Mouse (Mus musculus): ENCODE data around the gene Hdhd3. TPM values are rescaled to one million over a fixed set of nuclear protein-coding genes. Genes with fewer than 3 reads are reported as not detected.

Hdhd3 gene
- polyA plus RNA-seq, 1 experiment from 2014 or later = 19.1 TPM

- Histone ChIP-seq H3K36me3 (ENCODE audit: control insufficient read depth, insufficient read depth, low read length) (no peaks in the 10 kb centered on the region), H3K4me2 (ENCODE audit: low read depth, low read length) (no peak overlapping the region), H3K27me3 (ENCODE audit: control insufficient read depth, insufficient read depth, low read depth, low read length) (peaks cover 2% of the 10 kb centered on the region; the same call in 1 of the 2 replicates), H3K4me1 (replicated peaks; ENCODE audit: control insufficient read depth, insufficient read depth, low read length) (peaks cover 19% of the 10 kb centered on the region), H3K27ac (ENCODE audit: low read length) (peak overlapping the region; percentile 36), H3K4me3 (ENCODE audit: low read length) (no peak overlapping the region), H3K9me3 (ENCODE audit: control insufficient read depth, low read length) (no peaks in the 10 kb centered on the region), H3K9ac (ENCODE audit: low read length) (no peak overlapping the region)
- WGBS = 56% methylated on average over 2 of the region's 2 CpGs
- no peak for ATAC-seq (ENCODE audit: low read depth)
These were observed 28.1 kb downstream of the Hdhd3 start for GRCm38 (mm10) chr4:62475131-62475530.

GRCm38 (mm10) chr4:62472071-62472470 lies 31.2 kb downstream of the Hdhd3 start:
- H3K27ac ChIP-seq (ENCODE audit: low read length) = no peak overlapping the region
- H3K4me3 ChIP-seq (ENCODE audit: low read length) = no peak overlapping the region
- no peaks in the 10 kb centered on the region for H3K9me3 ChIP-seq (ENCODE audit: control insufficient read depth, low read length)
- 98% methylated on average over 2 of the region's 2 CpGs for WGBS
- no peaks in the 10 kb centered on the region for H3K27me3 ChIP-seq (ENCODE audit: control insufficient read depth, insufficient read depth, low read depth, low read length)
- no peak overlapping the region for H3K4me2 ChIP-seq (ENCODE audit: low read depth, low read length)
- 0 out of 2 replicates have a peak, but pooled peaks cover 9% of the 10 kb centered on the region for H3K4me1 ChIP-seq (replicated peaks; ENCODE audit: control insufficient read depth, insufficient read depth, low read length)
- peaks cover 5% of the 10 kb centered on the region for H3K36me3 ChIP-seq (ENCODE audit: control insufficient read depth, insufficient read depth, low read length)
- H3K9ac ChIP-seq (ENCODE audit: low read length) = no peak overlapping the region
- ATAC-seq (ENCODE audit: low read depth) = no peak

GRCm38 (mm10) chr4:62470598-62471051 lies 32.6 kb downstream of the Hdhd3 start, which contains the start of gene Wdr31:
Wdr31 (minus strand) TSS chr4:62470896.
- Histone ChIP-seq H3K9ac (ENCODE audit: low read length) (peak within 1 kb of the TSS; percentile 74), H3K27ac (ENCODE audit: low read length) (no peak within 1 kb of the TSS), H3K4me2 (ENCODE audit: low read depth, low read length) (peak within 1 kb of the TSS; percentile 80), H3K4me1 (replicated peaks; ENCODE audit: control insufficient read depth, insufficient read depth, low read length) (0 out of 2 replicates have a peak, but pooled peaks cover 4% of the 10 kb centered on the region), H3K9me3 (ENCODE audit: control insufficient read depth, low read length) (no peaks in the 10 kb centered on the region), H3K36me3 (ENCODE audit: control insufficient read depth, insufficient read depth, low read length) (peaks cover 5% of the 10 kb centered on the region), H3K27me3 (ENCODE audit: control insufficient read depth, insufficient read depth, low read depth, low read length) (no peaks in the 10 kb centered on the region), H3K4me3 (ENCODE audit: low read length) (peak within 1 kb of the TSS; percentile 77)
- under 1% methylated on average over 30 of the region's 30 CpGs for WGBS
- ATAC-seq (ENCODE audit: low read depth) = peak; percentile 92

DNA sequence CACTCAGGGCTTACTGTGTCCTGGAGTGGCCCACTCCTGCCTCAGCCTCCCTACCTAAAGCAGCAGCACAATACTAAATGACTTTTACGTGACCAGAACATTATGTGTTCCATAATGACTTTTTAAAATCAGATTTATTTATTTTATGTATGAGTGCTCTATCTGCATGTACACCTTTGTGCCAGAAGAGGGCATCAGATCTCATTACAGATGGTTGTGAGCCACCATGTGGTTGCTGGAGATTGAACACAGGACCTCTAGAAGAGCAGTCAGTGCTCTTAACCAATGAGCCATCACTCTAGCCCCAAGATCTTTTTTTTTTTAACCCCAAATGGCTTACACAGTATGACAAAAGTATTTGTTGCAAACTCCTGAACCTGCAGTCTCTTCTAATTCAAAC lies 35.1 kb downstream of the Hdhd3 start:
- Histone ChIP-seq H3K9me3 (ENCODE audit: control insufficient read depth, low read length) (no peaks in the 10 kb centered on the region), H3K36me3 (ENCODE audit: control insufficient read depth, insufficient read depth, low read length) (peaks cover 5% of the 10 kb centered on the region), H3K9ac (ENCODE audit: low read length) (no peak overlapping the region), H3K4me1 (replicated peaks; ENCODE audit: control insufficient read depth, insufficient read depth, low read length) (0 out of 2 replicates have a peak, but pooled peaks cover 4% of the 10 kb centered on the region), H3K27ac (ENCODE audit: low read length) (no peak overlapping the region), H3K27me3 (ENCODE audit: control insufficient read depth, insufficient read depth, low read depth, low read length) (no peaks in the 10 kb centered on the region), H3K4me3 (ENCODE audit: low read length) (no peak overlapping the region), H3K4me2 (ENCODE audit: low read depth, low read length) (no peak overlapping the region)
- no peak for ATAC-seq (ENCODE audit: low read depth)
- 89% methylated on average over 1 of the region's 1 CpGs for WGBS

DNA sequence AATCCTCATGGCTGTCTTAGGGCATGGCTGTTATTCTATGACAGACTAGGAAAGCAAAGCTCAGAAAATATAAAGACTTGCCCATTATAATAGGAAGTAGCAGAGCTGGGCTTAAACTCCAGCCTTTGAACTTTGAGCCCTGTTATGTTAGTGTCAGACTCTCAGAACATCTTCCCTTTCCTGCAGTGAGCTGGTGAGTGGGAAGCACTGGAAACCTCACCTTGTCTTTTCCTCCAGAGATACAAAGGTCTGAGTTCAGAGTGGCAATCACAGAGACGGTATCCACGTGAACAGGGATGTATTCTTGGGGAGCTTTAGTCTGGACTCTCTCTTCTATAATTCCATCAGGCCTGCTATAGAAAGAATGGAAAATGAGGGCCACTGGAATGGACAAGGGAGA lies 40.1 kb downstream of the Hdhd3 start:
- H3K4me1 ChIP-seq (replicated peaks; ENCODE audit: control insufficient read depth, insufficient read depth, low read length) = no peaks in the 10 kb centered on the region
- no peaks in the 10 kb centered on the region for H3K27me3 ChIP-seq (ENCODE audit: control insufficient read depth, insufficient read depth, low read depth, low read length)
- no peak overlapping the region for H3K4me2 ChIP-seq (ENCODE audit: low read depth, low read length)
- 89% methylated on average over 2 of the region's 2 CpGs for WGBS
- H3K9me3 ChIP-seq (ENCODE audit: control insufficient read depth, low read length) = no peaks in the 10 kb centered on the region
- H3K36me3 ChIP-seq (ENCODE audit: control insufficient read depth, insufficient read depth, low read length) = 0 out of 2 replicates have a peak, but pooled peaks cover under 1% of the 10 kb centered on the region
- H3K27ac ChIP-seq (ENCODE audit: low read length) = no peak overlapping the region
- no peak overlapping the region for H3K4me3 ChIP-seq (ENCODE audit: low read length)
- no peak overlapping the region for H3K9ac ChIP-seq (ENCODE audit: low read length)
- ATAC-seq (ENCODE audit: low read depth) = no peak

DNA sequence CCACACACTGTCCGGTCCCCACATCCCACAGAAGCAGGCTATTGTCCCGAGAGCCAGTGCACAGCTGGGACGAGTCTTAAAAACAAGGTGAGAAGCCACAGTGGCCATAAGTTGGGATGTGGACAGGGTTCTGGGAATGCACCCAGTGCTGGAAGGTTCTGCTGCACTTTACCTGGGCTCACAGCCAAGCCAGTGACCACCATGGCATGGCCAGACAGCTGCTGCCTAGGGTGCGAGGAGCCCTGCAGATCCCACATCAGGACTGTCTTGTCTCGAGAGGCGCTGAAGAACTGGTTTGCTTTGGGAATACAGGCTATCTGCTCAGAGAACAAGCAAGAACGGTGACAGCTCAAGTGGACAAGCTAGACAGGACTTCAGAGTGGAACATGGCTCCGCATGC lies 42.9 kb downstream of the Hdhd3 start:
- no peak overlapping the region for H3K27ac ChIP-seq (ENCODE audit: low read length)
- 85% methylated on average over 8 of the region's 8 CpGs for WGBS
- no peaks in the 10 kb centered on the region for H3K4me1 ChIP-seq (replicated peaks; ENCODE audit: control insufficient read depth, insufficient read depth, low read length)
- no peak overlapping the region for H3K9ac ChIP-seq (ENCODE audit: low read length)
- H3K4me2 ChIP-seq (ENCODE audit: low read depth, low read length) = no peak overlapping the region
- no peaks in the 10 kb centered on the region for H3K9me3 ChIP-seq (ENCODE audit: control insufficient read depth, low read length)
- no peaks in the 10 kb centered on the region; the same call in 1 of the 2 replicates for H3K36me3 ChIP-seq (ENCODE audit: control insufficient read depth, insufficient read depth, low read length)
- no peak overlapping the region for H3K4me3 ChIP-seq (ENCODE audit: low read length)
- H3K27me3 ChIP-seq (ENCODE audit: control insufficient read depth, insufficient read depth, low read depth, low read length) = no peaks in the 10 kb centered on the region
- no peak for ATAC-seq (ENCODE audit: low read depth)

DNA sequence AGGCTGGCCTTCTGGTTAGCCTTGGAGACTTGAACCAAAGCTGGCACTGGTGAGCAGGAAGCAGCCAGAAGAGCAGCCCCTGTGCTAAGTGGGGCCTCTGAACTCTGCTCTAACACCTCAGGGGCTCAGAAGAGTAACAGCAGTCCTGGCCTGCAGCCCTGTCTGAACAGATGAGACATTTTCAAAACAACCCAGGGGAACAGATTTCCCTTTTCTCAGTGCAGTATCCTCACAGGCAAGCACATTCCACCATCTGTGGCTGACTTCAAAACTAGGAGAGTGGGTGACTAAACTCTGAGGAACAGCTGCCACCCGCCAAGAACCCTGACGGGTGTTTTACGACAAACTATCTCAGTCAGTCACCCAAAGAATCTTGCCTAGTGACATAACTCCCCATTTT lies 44.2 kb downstream of the Hdhd3 start:
- Histone ChIP-seq H3K27ac (ENCODE audit: low read length) (no peak overlapping the region), H3K9ac (ENCODE audit: low read length) (no peak overlapping the region), H3K4me2 (ENCODE audit: low read depth, low read length) (no peak overlapping the region), H3K4me3 (ENCODE audit: low read length) (no peak overlapping the region), H3K9me3 (ENCODE audit: control insufficient read depth, low read length) (no peaks in the 10 kb centered on the region), H3K27me3 (ENCODE audit: control insufficient read depth, insufficient read depth, low read depth, low read length) (no peaks in the 10 kb centered on the region), H3K4me1 (replicated peaks; ENCODE audit: control insufficient read depth, insufficient read depth, low read length) (no peaks in the 10 kb centered on the region), H3K36me3 (ENCODE audit: control insufficient read depth, insufficient read depth, low read length) (no peaks in the 10 kb centered on the region; the same call in 1 of the 2 replicates)
- 47% methylated on average over 3 of the region's 3 CpGs for WGBS
- ATAC-seq (ENCODE audit: low read depth) = peak; percentile 87

- no peaks in the 10 kb centered on the region for H3K9me3 ChIP-seq (ENCODE audit: control insufficient read depth, low read length)
- no peak overlapping the region for H3K4me3 ChIP-seq (ENCODE audit: low read length)
- H3K4me2 ChIP-seq (ENCODE audit: low read depth, low read length) = no peak overlapping the region
- ATAC-seq (ENCODE audit: low read depth) = peak; percentile 40; the same call in 1 of the 2 replicates
- WGBS = 43% methylated on average over 5 of the region's 5 CpGs
- no peaks in the 10 kb centered on the region for H3K27me3 ChIP-seq (ENCODE audit: control insufficient read depth, insufficient read depth, low read depth, low read length)
- no peak overlapping the region for H3K9ac ChIP-seq (ENCODE audit: low read length)
- H3K36me3 ChIP-seq (ENCODE audit: control insufficient read depth, insufficient read depth, low read length) = no peaks in the 10 kb centered on the region; the same call in 1 of the 2 replicates
- H3K4me1 ChIP-seq (replicated peaks; ENCODE audit: control insufficient read depth, insufficient read depth, low read length) = no peaks in the 10 kb centered on the region
- no peak overlapping the region for H3K27ac ChIP-seq (ENCODE audit: low read length)
These were observed 48.3 kb downstream of the Hdhd3 start for GRCm38 (mm10) chr4:62454995-62455394.
